Mouse (Mus musculus) G1E (cell line): Measurements from ENCODE around the gene Gm14862. TPM values are rescaled to one million over a fixed set of nuclear protein-coding genes. Genes with fewer than 3 reads are reported as not detected.

Source experiments
- ATAC-seq: 2 replicates; pipeline ENCODE4 v1.8.0; 2016; ENCODE audit warnings: mild to moderate bottlenecking; ENCODE audit not compliant: insufficient number of reproducible peaks, poor library complexity, low FRiP score, severe bottlenecking; ENCODE audit errors: extremely low read depth
- DNase-seq: peaks from one replicate; pipeline ENCODE4 v3.0.0; 2012; ENCODE audit warnings: low spot score
- H3K27me3 ChIP-seq: 2 replicates; pipeline ENCODE4 v1.6.1; 2012; ENCODE audit warnings: mild to moderate bottlenecking, low read length, inconsistent platforms; ENCODE audit not compliant: insufficient read depth
- H3K36me3 ChIP-seq: replicated peaks from 2 replicates; pipeline ENCODE3; 2012; ENCODE audit warnings: mild to moderate bottlenecking, inconsistent platforms
- H3K4me1 ChIP-seq: 2 replicates; pipeline ENCODE4 v1.6.1; 2012; ENCODE audit warnings: low read depth, low read length, inconsistent platforms, mixed read lengths; ENCODE audit not compliant: insufficient read depth
- H3K4me3 ChIP-seq: 2 replicates; pipeline ENCODE4 v1.5.1; 2012; ENCODE audit warnings: low read depth, mild to moderate bottlenecking, inconsistent platforms, low read length, moderate library complexity, mixed read lengths
- H3K9me3 ChIP-seq: replicated peaks from 2 replicates; pipeline ENCODE4 v1.6.1; 2012; ENCODE audit warnings: inconsistent platforms
- CTCF ChIP-seq: IDR thresholded peaks from 2 replicates; pipeline ENCODE4 v1.5.1; 2012; ENCODE audit warnings: low read depth, low read length, inconsistent platforms, mixed read lengths
- GATA1 ChIP-seq: IDR thresholded peaks from 2 replicates; pipeline ENCODE4 v1.6.1; 2012; ENCODE audit warnings: borderline replicate concordance, low read length, inconsistent platforms, mixed read lengths
- GATA2 ChIP-seq: IDR thresholded peaks from 2 replicates; pipeline ENCODE4 v1.6.1; 2012; ENCODE audit warnings: low read depth, low read length, inconsistent platforms, borderline replicate concordance
- POLR2AphosphoS5 ChIP-seq: IDR thresholded peaks from 2 replicates; pipeline ENCODE4 v1.6.1; 2012; ENCODE audit warnings: low read depth, low read length, inconsistent platforms; ENCODE audit not compliant: insufficient replicate concordance
- TAL1 ChIP-seq: conservative IDR thresholded peaks from 2 replicates; pipeline ENCODE4 v1.6.1; 2012; ENCODE audit warnings: low read depth, low read length, inconsistent platforms, mixed read lengths
- polyA plus RNA-seq: library from polyadenylated mRNA; stranded (reverse); fragments of >175 nt; gene quantifications from 2 replicates; pipeline ENCODE4 v1.2.3, GENCODE M21; 2012
- total RNA-seq, 2 experiments: library from RNA; stranded (forward) in 1 of 2; stranded (reverse) in 1 of 2; fragments of 200-1000 nt in 1 of 2; fragments of >200 nt in 1 of 2; fragmentation: Nextera tagmentation in 1 of 2; gene quantifications; 2 replicates each; pipeline ENCODE4 v1.2.3; 2014 to 2017

The Gm14862 gene
- total and polyA plus RNA-seq, 3 experiments, result not detected

GRCm38 (mm10) chrX:9202781-9203405 lies 53.8 kb downstream of the Gm14862 start:
- ATAC-seq (no peak), DNase-seq (no peak)
- peaks cover 4% of the 10 kb centered on the region; the same call in 1 of the 2 replicates for H3K4me1 ChIP-seq
- no peaks in the 10 kb centered on the region for H3K36me3 ChIP-seq
- H3K27me3 ChIP-seq, result peaks cover 7% of the 10 kb centered on the region; the same call in 1 of the 2 replicates
- no peak overlapping the region for H3K4me3 ChIP-seq
- H3K9me3 ChIP-seq, result no peaks in the 10 kb centered on the region
- TF ChIP-seq GATA1, result no peak

- Histone ChIP-seq H3K9me3 (no peaks in the 10 kb centered on the region), H3K27me3 (peaks cover 7% of the 10 kb centered on the region; the same call in 1 of the 2 replicates), H3K36me3 (no peaks in the 10 kb centered on the region), H3K4me3 (no peak overlapping the region), H3K4me1 (peaks cover 4% of the 10 kb centered on the region; the same call in 1 of the 2 replicates)
- TF ChIP-seq POLR2AphosphoS5 (no peak), CTCF (no peak), GATA1 (no peak), GATA2 (no peak), TAL1 (no peak)
- no peak for DNase-seq
- no peak for ATAC-seq
Measured at GRCm38 (mm10) chrX:9201954-9202353, 54.7 kb downstream of the Gm14862 start.

Other genes with a start within 250 kb of the Gm14862 start
- not detected in 2 replicates for gene Fthl17e, start 223.4 kb downstream of the Gm14862 start, total RNA-seq (2014; fragmentation: Nextera tagmentation)
- not detected in 2 replicates for gene Fthl17e, start 223.4 kb downstream of the Gm14862 start, total RNA-seq (2017)
- not detected in 2 replicates for gene Fthl17e, start 223.4 kb downstream of the Gm14862 start, polyA plus RNA-seq
- not detected in 2 replicates for gene Fthl17f, start 193.9 kb downstream of the Gm14862 start, total RNA-seq (2014; fragmentation: Nextera tagmentation)
- 0.22 TPM in 1 of 2 replicates, not detected in the other for gene Fthl17f, start 193.9 kb downstream of the Gm14862 start, total RNA-seq (2017)
- not detected in 2 replicates for gene Fthl17f, start 193.9 kb downstream of the Gm14862 start, polyA plus RNA-seq
- not detected in 2 replicates for gene 4930402K13Rik, start 152.3 kb downstream of the Gm14862 start, total RNA-seq (2014; fragmentation: Nextera tagmentation)
- 0.05 TPM in 1 of 2 replicates, not detected in the other for gene 4930402K13Rik, start 152.3 kb downstream of the Gm14862 start, total RNA-seq (2017)
- gene 4930402K13Rik, start 152.3 kb downstream of the Gm14862 start, polyA plus RNA-seq, result not detected in 2 replicates
- gene Lancl3, start 57.0 kb downstream of the Gm14862 start, total RNA-seq (2014; fragmentation: Nextera tagmentation), result not detected in 2 replicates
- gene Lancl3, start 57.0 kb downstream of the Gm14862 start, total RNA-seq (2017), result 0.06 and 0.22 TPM in 2 replicates
- not detected in 2 replicates for gene Lancl3, start 57.0 kb downstream of the Gm14862 start, polyA plus RNA-seq
- 285 and 318 TPM in 2 replicates for gene Xk, start 15.9 kb upstream of the Gm14862 start, total RNA-seq (2014; fragmentation: Nextera tagmentation)
- gene Xk, start 15.9 kb upstream of the Gm14862 start, total RNA-seq (2017), result 37.5 and 41.4 TPM in 2 replicates
- gene Xk, start 15.9 kb upstream of the Gm14862 start, polyA plus RNA-seq, result 24.2 and 26.6 TPM in 2 replicates
- gene H2al1m, start 26.9 kb upstream of the Gm14862 start, total RNA-seq (2014; fragmentation: Nextera tagmentation), result 2.0 and 8.1 TPM in 2 replicates
- gene H2al1m, start 26.9 kb upstream of the Gm14862 start, total RNA-seq (2017), result not detected in 2 replicates
- gene H2al1m, start 26.9 kb upstream of the Gm14862 start, polyA plus RNA-seq, result not detected in 2 replicates
- gene H2al1k, start 93.7 kb upstream of the Gm14862 start, total RNA-seq (2014; fragmentation: Nextera tagmentation), result 11.8 and 20.1 TPM in 2 replicates
- gene H2al1k, start 93.7 kb upstream of the Gm14862 start, total RNA-seq (2017), result 1.3 and 3.9 TPM in 2 replicates
- gene H2al1k, start 93.7 kb upstream of the Gm14862 start, polyA plus RNA-seq, result 0.18 and 0.55 TPM in 2 replicates
- gene Cybb, start 230.9 kb upstream of the Gm14862 start, total RNA-seq (2014; fragmentation: Nextera tagmentation), result 0.83 TPM in 1 of 2 replicates, not detected in the other
- gene Cybb, start 230.9 kb upstream of the Gm14862 start, total RNA-seq (2017), result 0.05 TPM in 1 of 2 replicates, not detected in the other
- gene Cybb, start 230.9 kb upstream of the Gm14862 start, polyA plus RNA-seq, result 0.01 and 0.05 TPM in 2 replicates